13 mouse cellular contexts compared by ENCODE assay signal in genomic region chr2:120985241-120985640, GRCm38 (mm10). TPM values are rescaled to one million over a fixed set of nuclear protein-coding genes. Genes with fewer than 3 reads are reported as not detected.
DNase-seq lines count a peak whose midpoint lies in the region; ATAC-seq and TF ChIP-seq lines count a peak whose summit lies in the region.
"Had no signal": no experiment of that assay in that cellular context is flagged by ENCODE, and none has a peak within 500 bp of the region (broad histone marks: within the 10 kb centered on the region; RNA-seq: fewer than 3 reads in every experiment).

No protein-coding gene starts in this region.

- peaks cover 11% of the 10 kb centered on the region; the same call in 1 of the 2 replicates for H3K4me1 ChIP-seq in cerebellum, adult 2 months (ENCODE audit: control insufficient read depth, insufficient read depth, low read length)
- H3K4me1 ChIP-seq in lung, adult 2 months (ENCODE audit: control insufficient read depth, insufficient read depth, low read length), result no peaks in the 10 kb centered on the region
- H3K4me1 ChIP-seq: limb, embryonic 12.5 days had no signal

- 93% methylated on average over 1 of the region's 1 CpGs for WGBS in cerebellum, adult 2 months
- 97% methylated on average over 1 of the region's 1 CpGs for WGBS in lung, adult 2 months

- 0 out of 2 replicates have a peak, but pooled peaks have one; percentile 58 for ATAC-seq in megakaryocyte progenitor cell, adult 5-6 weeks (replicated peaks; ENCODE audit: poor library complexity)

- DNase-seq in cerebellum, adult 2 months, result no peak
- DNase-seq in cerebellum, adult 18-20 months, result no peak
- DNase-seq in lung, adult 2 months, result no peak
- no peak for DNase-seq in lung, postnatal 36 days
- DNase-seq in NIH3T3 (ENCODE audit: low read depth), result peak; percentile 27
- DNase-seq in adrenal gland, postnatal 14 days, result no peak
- no peak for DNase-seq in right cerebral cortex, postnatal 36 days (ENCODE audit: low spot score in 2 of 2)
- DNase-seq: lung, postnatal 4 days; right cerebral cortex, postnatal 4 days had no signal

- TF ChIP-seq POLR2A in cerebellum, adult 2 months (IDR thresholded peaks at IDR 0.05; ENCODE audit: borderline replicate concordance, insufficient read depth, low read length), result no peak
- TF ChIP-seq POLR2A in lung, adult 2 months (IDR thresholded peaks at IDR 0.05; ENCODE audit: borderline replicate concordance, extremely low read depth, low read depth, low read length), result no peak

- no peak overlapping the region for H3K4me3 ChIP-seq in cerebellum, adult 2 months (replicated peaks; ENCODE audit: insufficient read depth, low read depth, low read length)
- H3K4me3 ChIP-seq in lung, adult 2 months (replicated peaks; ENCODE audit: extremely low read depth, low read depth, low read length), result no peak overlapping the region
- H3K4me3 ChIP-seq: limb, embryonic 12.5 days had no signal

- H3K27ac ChIP-seq in cerebellum, adult 2 months (ENCODE audit: insufficient read depth, low read length), result no peak overlapping the region
- H3K27ac ChIP-seq: limb, embryonic 12.5 days had no signal

- H3K27me3 ChIP-seq in cerebellum, adult 2 months (ENCODE audit: control insufficient read depth, insufficient read depth, low read length), result no peaks in the 10 kb centered on the region
- H3K27me3 ChIP-seq: limb, embryonic 12.5 days had no signal

- TF ChIP-seq CTCF in cerebellum, adult 2 months (IDR thresholded peaks at IDR 0.05; ENCODE audit: borderline replicate concordance, insufficient read depth, low read depth, low read length), result peak; percentile 28; the same call in 1 of the 2 replicates
- peak; percentile 21; the same call in 1 of the 2 replicates for TF ChIP-seq CTCF in lung, adult 2 months (IDR thresholded peaks at IDR 0.05; ENCODE audit: insufficient read depth, low read length)

RNA-seq across cellular contexts. Expression of gene Tmem62, which starts 8.4 kb away (rescaled TPM):
- 68.0 and 73.6 TPM in 2 replicates for polyA plus RNA-seq in cerebellum, adult 2 months (2012; rRNA removed)
- 10.0 and 12.5 TPM in 2 replicates for polyA plus RNA-seq in lung, adult 2 months (2012; rRNA removed)
- 4.2 and 4.3 TPM in 2 replicates for total RNA-seq in megakaryocyte progenitor cell, adult 5-6 weeks (2015)
- total RNA-seq in megakaryocyte progenitor cell, adult 5-6 weeks (2017), result 6.4 and 12.4 TPM in 2 replicates
- total RNA-seq in adrenal gland, postnatal 14 days (2021), result 8.1 and 11.2 TPM in 2 replicates

RNA-seq across cellular contexts. Expression of gene Ubr1, which starts 14.7 kb away (rescaled TPM):
- 24.2 and 32.4 TPM in 2 replicates for polyA plus RNA-seq in cerebellum, adult 2 months (2012; rRNA removed)
- polyA plus RNA-seq in lung, adult 2 months (2012; rRNA removed), result 47.9 and 49.1 TPM in 2 replicates
- total RNA-seq in megakaryocyte progenitor cell, adult 5-6 weeks (2015), result 24.7 and 27.1 TPM in 2 replicates
- total RNA-seq in megakaryocyte progenitor cell, adult 5-6 weeks (2017), result 21.1 and 28.5 TPM in 2 replicates
- total RNA-seq in adrenal gland, postnatal 14 days (2021), result 32.0 and 35.0 TPM in 2 replicates

RNA-seq across cellular contexts. Expression of gene Ccndbp1, which starts 23.0 kb away (rescaled TPM):
- polyA plus RNA-seq in cerebellum, adult 2 months (2012; rRNA removed), result 155 and 179 TPM in 2 replicates
- 20.9 and 28.5 TPM in 2 replicates for polyA plus RNA-seq in lung, adult 2 months (2012; rRNA removed)
- total RNA-seq in megakaryocyte progenitor cell, adult 5-6 weeks (2015), result 44.2 and 50.1 TPM in 2 replicates
- total RNA-seq in megakaryocyte progenitor cell, adult 5-6 weeks (2017), result 33.5 and 38.1 TPM in 2 replicates
- total RNA-seq in adrenal gland, postnatal 14 days (2021), result 39.3 and 48.9 TPM in 2 replicates

RNA-seq across cellular contexts. Expression of gene Epb42, which starts 51.6 kb away (rescaled TPM):
- polyA plus RNA-seq in cerebellum, adult 2 months (2012; rRNA removed), result 0.38 and 0.51 TPM in 2 replicates
- polyA plus RNA-seq in lung, adult 2 months (2012; rRNA removed), result 0.06 and 0.13 TPM in 2 replicates
- total RNA-seq in megakaryocyte progenitor cell, adult 5-6 weeks (2015), result 1.7 and 2.4 TPM in 2 replicates
- 1.4 and 4.2 TPM in 2 replicates for total RNA-seq in megakaryocyte progenitor cell, adult 5-6 weeks (2017)
- total RNA-seq in adrenal gland, postnatal 14 days (2021), result 2.0 and 10.3 TPM in 2 replicates
- polyA plus RNA-seq: C2C12; frontal cortex, adult 2 months had no signal
